Mouse (Mus musculus): ENCODE data around the gene Ccr9. TPM values are rescaled to one million over a fixed set of nuclear protein-coding genes. Genes with fewer than 3 reads are reported as not detected.
"Not testable (repeated sequence)": the region's sequence is repeated elsewhere in the genome, so short reads cannot be mapped to it uniquely, and the experiment has no call there.

The Ccr9 gene
- polyA plus RNA-seq, 1 experiment from 2014 or later = 0.14 TPM

GRCm38 (mm10) chr9:123760806-123761205 is 82.6 kb downstream of the Ccr9 start:
- H3K27ac ChIP-seq = no peak overlapping the region
- H3K4me2 ChIP-seq = no peak overlapping the region
- WGBS = 73% methylated on average over 3 of the region's 3 CpGs
- H3K4me1 ChIP-seq = peaks cover 7% of the 10 kb centered on the region; the same call in 1 of the 2 replicates
- H3K27me3 ChIP-seq = no peaks in the 10 kb centered on the region
- no peaks in the 10 kb centered on the region for H3K9me3 ChIP-seq
- no peak overlapping the region for H3K9ac ChIP-seq
- ATAC-seq (ENCODE audit: insufficient number of reproducible peaks, insufficient read depth, low FRiP score, low TSS enrichment, low read depth) = no peak
- H3K36me3 ChIP-seq = no peaks in the 10 kb centered on the region
- no peak overlapping the region for H3K4me3 ChIP-seq

- Histone ChIP-seq H3K4me2 (no peak overlapping the region), H3K36me3 (no peaks in the 10 kb centered on the region), H3K9ac (no peak overlapping the region), H3K27me3 (no peaks in the 10 kb centered on the region), H3K4me1 (peaks cover 7% of the 10 kb centered on the region; the same call in 1 of the 2 replicates), H3K9me3 (no peaks in the 10 kb centered on the region), H3K27ac (no peak overlapping the region), H3K4me3 (no peak overlapping the region)
- 67% methylated on average over 4 of the region's 4 CpGs for WGBS
- ATAC-seq (ENCODE audit: insufficient number of reproducible peaks, insufficient read depth, low FRiP score, low TSS enrichment, low read depth) = no peak
Measured at GRCm38 (mm10) chr9:123762886-123763285, 84.6 kb downstream of the Ccr9 start.

- Histone ChIP-seq H3K36me3 (no peaks in the 10 kb centered on the region), H3K4me1 (peaks cover 7% of the 10 kb centered on the region; the same call in 1 of the 2 replicates)
Measured at GRCm38 (mm10) chr9:123763771-123764170, 85.5 kb downstream of the Ccr9 start.

GRCm38 (mm10) chr9:123766996-123767395 is 88.8 kb downstream of the Ccr9 start:
- H3K27me3 ChIP-seq = no peaks in the 10 kb centered on the region
- no peak overlapping the region for H3K9ac ChIP-seq
- H3K4me2 ChIP-seq = no peak overlapping the region
- peaks cover 15% of the 10 kb centered on the region for H3K4me1 ChIP-seq
- no peaks in the 10 kb centered on the region for H3K36me3 ChIP-seq
- no peaks in the 10 kb centered on the region for H3K9me3 ChIP-seq
- H3K4me3 ChIP-seq = no peak overlapping the region
- no peak for ATAC-seq (ENCODE audit: insufficient number of reproducible peaks, insufficient read depth, low FRiP score, low TSS enrichment, low read depth)
- WGBS = 83% methylated on average over 3 of the region's 3 CpGs
- no peak overlapping the region for H3K27ac ChIP-seq

More at GRCm38 (mm10) chr9:123763771-123764170, 85.5 kb downstream of the Ccr9 start:
- no peak overlapping the region for H3K27ac ChIP-seq
- H3K27me3 ChIP-seq = no peaks in the 10 kb centered on the region
- ATAC-seq (ENCODE audit: insufficient number of reproducible peaks, insufficient read depth, low FRiP score, low TSS enrichment, low read depth) = no peak
- H3K9me3 ChIP-seq = no peaks in the 10 kb centered on the region
- no peak overlapping the region for H3K4me2 ChIP-seq
- H3K4me3 ChIP-seq = no peak overlapping the region
- H3K9ac ChIP-seq = no peak overlapping the region
- WGBS = 81% methylated on average over 3 of the region's 3 CpGs

GRCm38 (mm10) chr9:123768443-123768842 is 90.2 kb downstream of the Ccr9 start:
- no peak overlapping the region for H3K9ac ChIP-seq
- H3K27me3 ChIP-seq = no peaks in the 10 kb centered on the region
- peaks cover 8% of the 10 kb centered on the region for H3K4me1 ChIP-seq
- H3K4me2 ChIP-seq = no peak overlapping the region
- no peaks in the 10 kb centered on the region for H3K9me3 ChIP-seq
- WGBS = 86% methylated on average over 1 of the region's 1 CpGs
- H3K4me3 ChIP-seq = no peak overlapping the region
- H3K36me3 ChIP-seq = no peaks in the 10 kb centered on the region
- no peak for ATAC-seq (ENCODE audit: insufficient number of reproducible peaks, insufficient read depth, low FRiP score, low TSS enrichment, low read depth)
- no peak overlapping the region for H3K27ac ChIP-seq

GRCm38 (mm10) chr9:123769532-123769931 is 91.3 kb downstream of the Ccr9 start:
- Histone ChIP-seq H3K4me2 (no peak overlapping the region), H3K4me1 (peaks cover 8% of the 10 kb centered on the region), H3K27me3 (no peaks in the 10 kb centered on the region), H3K9ac (no peak overlapping the region), H3K27ac (no peak overlapping the region), H3K36me3 (no peaks in the 10 kb centered on the region), H3K4me3 (no peak overlapping the region), H3K9me3 (no peaks in the 10 kb centered on the region)
- 52% methylated on average over 6 of the region's 6 CpGs for WGBS
- ATAC-seq (ENCODE audit: insufficient number of reproducible peaks, insufficient read depth, low FRiP score, low TSS enrichment, low read depth) = no peak

- H3K27ac ChIP-seq; H3K36me3 ChIP-seq; H3K4me1 ChIP-seq; ATAC-seq (ENCODE audit: insufficient number of reproducible peaks, insufficient read depth, low FRiP score, low TSS enrichment, low read depth); H3K4me2 ChIP-seq; H3K9ac ChIP-seq; H3K9me3 ChIP-seq; H3K27me3 ChIP-seq; H3K4me3 ChIP-seq: not testable (repeated sequence)
- WGBS = 35% methylated on average over 2 of the region's 2 CpGs
Measured at GRCm38 (mm10) chr9:123773299-123773698, 95.1 kb downstream of the Ccr9 start.

GRCm38 (mm10) chr9:123788855-123789529 is 110.8 kb downstream of the Ccr9 start:
- H3K4me3 ChIP-seq = no peak overlapping the region
- WGBS = 79% methylated on average over 4 of the region's 4 CpGs
- ATAC-seq (ENCODE audit: insufficient number of reproducible peaks, insufficient read depth, low FRiP score, low TSS enrichment, low read depth) = no peak

GRCm38 (mm10) chr9:123796174-123796573 is 117.9 kb downstream of the Ccr9 start:
- no peak for ATAC-seq (ENCODE audit: insufficient number of reproducible peaks, insufficient read depth, low FRiP score, low TSS enrichment, low read depth)
- no peak overlapping the region for H3K27ac ChIP-seq
- H3K4me3 ChIP-seq = no peak overlapping the region
- H3K9ac ChIP-seq = no peak overlapping the region
- no peaks in the 10 kb centered on the region for H3K27me3 ChIP-seq
- H3K4me2 ChIP-seq = no peak overlapping the region
- no peaks in the 10 kb centered on the region for H3K9me3 ChIP-seq
- no peaks in the 10 kb centered on the region for H3K4me1 ChIP-seq
- H3K36me3 ChIP-seq = peaks cover 69% of the 10 kb centered on the region
- WGBS = 65% methylated on average over 3 of the region's 3 CpGs

More at GRCm38 (mm10) chr9:123788855-123789529, 110.8 kb downstream of the Ccr9 start:
- Histone ChIP-seq H3K4me1 (no peaks in the 10 kb centered on the region), H3K4me2 (no peak overlapping the region), H3K27me3 (no peaks in the 10 kb centered on the region), H3K27ac (no peak overlapping the region), H3K9me3 (no peaks in the 10 kb centered on the region), H3K36me3 (peaks cover 54% of the 10 kb centered on the region), H3K9ac (no peak overlapping the region)

GRCm38 (mm10) chr9:123801527-123801926 is 123.3 kb downstream of the Ccr9 start:
- H3K9me3 ChIP-seq = no peaks in the 10 kb centered on the region
- no peak overlapping the region for H3K9ac ChIP-seq
- no peaks in the 10 kb centered on the region for H3K4me1 ChIP-seq
- H3K4me3 ChIP-seq = no peak overlapping the region
- no peak for ATAC-seq (ENCODE audit: insufficient number of reproducible peaks, insufficient read depth, low FRiP score, low TSS enrichment, low read depth)
- no peak overlapping the region for H3K4me2 ChIP-seq
- H3K36me3 ChIP-seq = peaks cover 52% of the 10 kb centered on the region
- 77% methylated on average over 1 of the region's 1 CpGs for WGBS
- no peak overlapping the region for H3K27ac ChIP-seq
- H3K27me3 ChIP-seq = no peaks in the 10 kb centered on the region

- 89% methylated on average over 2 of the region's 2 CpGs for WGBS
- Histone ChIP-seq H3K4me2 (no peak overlapping the region), H3K36me3 (peaks cover 43% of the 10 kb centered on the region), H3K9me3 (no peaks in the 10 kb centered on the region), H3K4me1 (no peaks in the 10 kb centered on the region), H3K4me3 (no peak overlapping the region), H3K9ac (no peak overlapping the region), H3K27ac (no peak overlapping the region), H3K27me3 (no peaks in the 10 kb centered on the region)
- ATAC-seq (ENCODE audit: insufficient number of reproducible peaks, insufficient read depth, low FRiP score, low TSS enrichment, low read depth) = no peak
Measured at GRCm38 (mm10) chr9:123802421-123802820, 124.2 kb downstream of the Ccr9 start.

GRCm38 (mm10) chr9:123802896-123803295 is 124.7 kb downstream of the Ccr9 start:
- Histone ChIP-seq H3K4me3 (no peak overlapping the region), H3K9me3 (no peaks in the 10 kb centered on the region)

More at GRCm38 (mm10) chr9:123802896-123803295, 124.7 kb downstream of the Ccr9 start:
- Histone ChIP-seq H3K36me3 (peaks cover 39% of the 10 kb centered on the region), H3K9ac (no peak overlapping the region), H3K4me2 (no peak overlapping the region), H3K4me1 (no peaks in the 10 kb centered on the region), H3K27ac (no peak overlapping the region), H3K27me3 (no peaks in the 10 kb centered on the region)
- ATAC-seq (ENCODE audit: insufficient number of reproducible peaks, insufficient read depth, low FRiP score, low TSS enrichment, low read depth) = no peak
